Mouse (Mus musculus): Measurements from ENCODE around the gene Hc. TPM values are rescaled to one million over a fixed set of nuclear protein-coding genes. Genes with fewer than 3 reads are reported as not detected.

The Hc gene
- total and polyA plus RNA-seq, 3 experiments: 0.74 to 1.2 (median 0.91) TPM

GRCm38 (mm10) chr2:35104843-35105242 lies 43.6 kb upstream of the Hc start:
- Histone ChIP-seq H3K27me3 (replicated peaks) (no peaks in the 10 kb centered on the region), H3K36me3 (replicated peaks in 1 of 2; ENCODE audit: control insufficient read depth in 1 of 2, insufficient read depth in 1 of 2, low read length in 1 of 2) (no peaks in the 10 kb centered on the region), H3K4me2 (ENCODE audit: insufficient read depth, low read depth, poor library complexity, severe bottlenecking) (no peak overlapping the region), H3K4me3 (replicated peaks in 1 of 3; ENCODE audit: low read depth in 2 of 3, low read length in 2 of 3, poor library complexity in 1 of 3) (no peak overlapping the region), H3K79me2 (replicated peaks; ENCODE audit: control insufficient read depth, extremely low read depth, insufficient read depth, poor library complexity, severe bottlenecking) (peaks cover 4% of the 10 kb centered on the region; the same call in 1 of the 2 replicates), H3K27ac (ENCODE audit: insufficient read depth, low read depth) (no peak overlapping the region), H3K9me3 (replicated peaks; ENCODE audit: low read length) (no peaks in the 10 kb centered on the region), H3K9ac (ENCODE audit: insufficient read depth, low read depth) (no peak overlapping the region), H3K4me1 (ENCODE audit: control insufficient read depth in 1 of 2, insufficient read depth in 2 of 2) (peaks cover 3 to 15% of the 10 kb centered on the region in 2 experiments)
- TF ChIP-seq SMC3 (IDR thresholded peaks at IDR 0.05; ENCODE audit: low read depth, low read length) (no peak), BHLHE40 (IDR thresholded peaks at IDR 0.05; ENCODE audit: low read depth, low read length) (no peak), USF1 (IDR thresholded peaks at IDR 0.05; ENCODE audit: low read depth, low read length) (no peak), NRF1 (IDR thresholded peaks at IDR 0.05; ENCODE audit: low read depth, low read length) (no peak), POLR2AphosphoS2 (IDR thresholded peaks at IDR 0.05; ENCODE audit: low read depth, low read length) (no peak), CHD1 (IDR thresholded peaks at IDR 0.05; ENCODE audit: low read depth, low read length) (no peak), TCF12 (IDR thresholded peaks at IDR 0.05; ENCODE audit: low read depth, low read length) (no peak), NELFE (IDR thresholded peaks at IDR 0.05; ENCODE audit: low read depth, low read length) (no peak), SIN3A (IDR thresholded peaks at IDR 0.05; ENCODE audit: low read length) (no peak), EP300 (IDR thresholded peaks at IDR 0.05; ENCODE audit: low read length) (no peak), MAZ (IDR thresholded peaks at IDR 0.05; ENCODE audit: low read depth, low read length) (no peak)
- no peak for DNase-seq (ENCODE audit: extremely low read depth)
- dilution Hi-C loops (cut with MboI; ENCODE audit: extremely low pct_ligation_motif_present, extremely low pct_unique_long_range_greater_than_20kb, low sequenced_read_pairs): no loop called here
- in situ Hi-C loops (cut with MboI; ENCODE audit: low pct_ligation_motif_present, low pct_unique_long_range_greater_than_20kb, low sequenced_read_pairs): loop anchor here (5.0 to 25.0 kb wide), 3 partner anchors 53 to 318 kb away; partner anchors contain the start of genes Rabepk and Traf1

DNA sequence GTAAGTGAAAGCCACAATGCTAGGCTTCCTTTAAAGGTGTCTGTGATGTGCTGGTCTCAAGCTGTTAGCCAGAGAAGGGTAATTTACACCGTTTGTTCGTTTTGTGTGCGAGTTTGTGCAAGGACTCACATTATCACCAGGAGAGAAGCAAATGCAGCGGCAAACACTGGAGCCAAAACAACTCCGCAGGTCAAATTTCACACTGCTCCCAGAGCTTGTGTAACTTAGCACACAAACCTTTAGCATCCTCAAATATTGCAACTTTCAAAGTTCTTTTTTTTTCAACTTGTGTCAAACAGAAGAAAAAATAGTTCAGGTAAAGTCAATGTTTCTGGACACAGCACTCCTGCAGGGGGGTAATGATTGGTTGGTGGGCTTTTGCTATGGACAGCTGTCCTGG lies 42.3 kb upstream of the Hc start:
- H3K4me2 ChIP-seq (ENCODE audit: insufficient read depth, low read depth, poor library complexity, severe bottlenecking): no peak overlapping the region

More for the DNA sequence above, 42.3 kb upstream of the Hc start:
- in situ Hi-C loops (cut with MboI; ENCODE audit: low pct_ligation_motif_present, low pct_unique_long_range_greater_than_20kb, low sequenced_read_pairs) (loop anchor here (10.0 to 25.0 kb wide), 2 partner anchors 139 to 316 kb away; partner anchors contain the start of genes Rabepk and Traf1), dilution Hi-C loops (cut with MboI; ENCODE audit: extremely low pct_ligation_motif_present, extremely low pct_unique_long_range_greater_than_20kb, low sequenced_read_pairs) (no loop called here)
- Histone ChIP-seq H3K79me2 (replicated peaks; ENCODE audit: control insufficient read depth, extremely low read depth, insufficient read depth, poor library complexity, severe bottlenecking) (no peaks in the 10 kb centered on the region), H3K36me3 (replicated peaks in 1 of 2; ENCODE audit: control insufficient read depth in 1 of 2, insufficient read depth in 1 of 2, low read length in 1 of 2) (no peaks in the 10 kb centered on the region), H3K4me3 (replicated peaks in 1 of 3; ENCODE audit: low read depth in 2 of 3, low read length in 2 of 3, poor library complexity in 1 of 3) (no peak overlapping the region), H3K9ac (ENCODE audit: insufficient read depth, low read depth) (no peak overlapping the region), H3K27me3 (replicated peaks) (no peaks in the 10 kb centered on the region), H3K4me1 (ENCODE audit: control insufficient read depth in 1 of 2, insufficient read depth in 2 of 2) (peaks cover 3 to 14% of the 10 kb centered on the region in 2 experiments), H3K9me3 (replicated peaks; ENCODE audit: low read length) (no peaks in the 10 kb centered on the region), H3K27ac (ENCODE audit: insufficient read depth, low read depth) (no peak overlapping the region)
- TF ChIP-seq MYC (IDR thresholded peaks at IDR 0.05; ENCODE audit: low read depth, low read length) (no peak), HCFC1 (IDR thresholded peaks at IDR 0.05; ENCODE audit: low read depth, low read length) (no peak), RCOR1 (conservative IDR thresholded peaks at IDR 0.05; ENCODE audit: low read depth, low read length) (no peak), CHD1 (IDR thresholded peaks at IDR 0.05; ENCODE audit: low read depth, low read length) (no peak), USF2 (conservative IDR thresholded peaks at IDR 0.05; ENCODE audit: low read depth, low read length) (no peak), ZNF384 (IDR thresholded peaks at IDR 0.05; ENCODE audit: low read depth, low read length) (no peak), IRF4 (IDR thresholded peaks at IDR 0.05; ENCODE audit: low read depth, low read length) (no peak), EP300 (IDR thresholded peaks at IDR 0.05; ENCODE audit: low read length) (no peak), SMC3 (IDR thresholded peaks at IDR 0.05; ENCODE audit: low read depth, low read length) (no peak), MAZ (IDR thresholded peaks at IDR 0.05; ENCODE audit: low read depth, low read length) (no peak), MEF2A (IDR thresholded peaks at IDR 0.05; ENCODE audit: borderline replicate concordance, low read depth, low read length) (no peak), SIN3A (IDR thresholded peaks at IDR 0.05; ENCODE audit: low read length) (no peak), UBTF (IDR thresholded peaks at IDR 0.05; ENCODE audit: low read depth, low read length) (no peak), NELFE (IDR thresholded peaks at IDR 0.05; ENCODE audit: low read depth, low read length) (no peak), KAT2A (IDR thresholded peaks at IDR 0.05; ENCODE audit: insufficient replicate concordance, low read length) (no peak), JUND (conservative IDR thresholded peaks at IDR 0.05; ENCODE audit: low read depth, low read length) (no peak), RAD21 (IDR thresholded peaks at IDR 0.05; ENCODE audit: low read depth, low read length) (no peak)
- DNase-seq (ENCODE audit: extremely low read depth): no peak
